Mouse (Mus musculus): ENCODE results near the gene Rnf7. TPM values are rescaled to one million over a fixed set of nuclear protein-coding genes. Genes with fewer than 3 reads are reported as not detected.

Gene Rnf7
- total RNA-seq, 2 experiments from 2014 or later: 30.5 to 98.7 TPM

- no peak for ATAC-seq (replicated peaks; ENCODE audit: low FRiP score, low TSS enrichment, poor library complexity, severe bottlenecking)
Measured at GRCm38 (mm10) chr9:96428336-96429046, 50.0 kb downstream of the Rnf7 start.

DNA sequence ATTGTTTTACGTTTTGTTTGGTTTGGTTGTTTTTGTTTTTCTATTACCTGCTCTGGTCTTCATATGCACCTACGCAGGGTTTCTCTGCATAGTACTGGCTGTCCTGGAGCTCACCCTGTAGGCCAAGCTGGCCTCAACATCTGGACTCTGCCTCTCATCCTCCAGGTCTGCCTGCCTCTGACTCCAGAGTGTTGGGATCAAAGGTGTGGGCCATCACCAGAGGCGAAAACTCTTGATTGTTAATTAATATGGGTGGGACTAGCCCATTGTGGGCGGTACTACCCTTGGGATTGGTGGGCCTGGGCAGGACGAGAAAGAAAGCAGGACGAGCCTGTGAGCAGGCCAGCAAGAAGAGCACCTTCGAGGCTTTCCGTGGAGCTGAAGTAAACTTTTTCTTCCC is 54.4 kb downstream of the Rnf7 start:
- no peak for ATAC-seq (replicated peaks; ENCODE audit: low FRiP score, low TSS enrichment, poor library complexity, severe bottlenecking)

Other genes starting within 250 kb of the Rnf7 start
- 97.9 and 117 TPM in 2 replicates for gene Atp1b3, start 114.2 kb downstream of the Rnf7 start, total RNA-seq (2014; fragmentation: Nextera tagmentation)
- 84.7 and 100 TPM in 2 replicates for gene Atp1b3, start 114.2 kb downstream of the Rnf7 start, total RNA-seq (2017)
- gene Gm28729, start 46.6 kb upstream of the Rnf7 start, total RNA-seq (2014; fragmentation: Nextera tagmentation): not detected in 2 replicates
- gene Gm28729, start 46.6 kb upstream of the Rnf7 start, total RNA-seq (2017): not detected in 2 replicates
- gene Rasa2, start 152.9 kb upstream of the Rnf7 start, total RNA-seq (2014; fragmentation: Nextera tagmentation): 8.7 and 9.7 TPM in 2 replicates
- 9.7 and 13.8 TPM in 2 replicates for gene Rasa2, start 152.9 kb upstream of the Rnf7 start, total RNA-seq (2017)

All from megakaryocyte-erythroid progenitor cell, adult 5-6 weeks (primary cell).